Mouse (Mus musculus) layer of hippocampus, adult 9-10 months (tissue): ENCODE measurements around the gene Megf9.

Experiments
- DNase-seq: peaks from one replicate; pipeline ENCODE4 v3.0.0; 2022; ENCODE audit warnings: low spot score

Megf9 gene

DNA sequence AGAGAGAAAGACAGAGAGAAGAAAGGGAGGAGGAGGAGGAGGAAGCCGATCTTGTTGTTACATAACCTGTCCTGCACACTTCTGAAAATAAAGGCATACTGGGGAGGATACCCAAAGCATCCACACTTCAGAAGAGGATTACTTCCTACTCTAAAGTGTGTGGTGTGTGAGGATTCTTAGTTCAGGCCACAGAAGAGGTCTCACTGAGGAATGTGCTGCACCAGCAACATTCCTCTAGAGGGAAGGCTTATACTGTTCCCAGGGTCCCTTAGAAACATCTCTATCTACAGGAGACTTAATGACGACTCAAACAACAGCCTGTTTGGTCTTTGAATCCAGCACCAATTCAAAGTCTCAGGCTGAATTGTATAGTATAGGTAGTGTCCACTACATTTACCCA, 114.6 kb downstream of the Megf9 start:
- DNase-seq = no peak

GRCm38 (mm10) chr4:70412126-70412525, 122.7 kb downstream of the Megf9 start:
- no peak for DNase-seq

- peak; percentile 89 for DNase-seq
Measured at GRCm38 (mm10) chr4:70409994-70410721, 124.6 kb downstream of the Megf9 start, which contains the start of gene Cdk5rap2. Gene Cdk5rap2, minus strand, starts transcription at chr4:70410443.

DNA sequence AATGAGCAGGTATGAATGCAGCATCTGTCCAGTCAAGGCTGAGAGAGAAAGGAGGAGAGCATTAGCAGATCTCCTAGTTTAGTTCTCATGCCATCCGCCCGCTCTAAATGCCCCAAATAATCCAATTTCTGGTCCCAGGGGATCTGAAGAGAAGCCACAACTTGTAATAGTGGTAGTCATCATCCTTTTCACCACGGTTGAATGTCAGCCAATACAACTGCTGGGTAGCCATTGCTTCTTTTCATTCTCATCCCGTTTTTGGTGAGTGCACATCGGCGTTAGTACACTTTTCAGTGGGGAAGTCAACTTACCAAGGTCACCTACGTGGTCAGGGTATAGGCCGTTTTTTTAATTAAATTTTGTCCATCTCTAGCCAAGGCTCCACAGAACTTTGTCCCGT, 125.3 kb downstream of the Megf9 start:
- no peak for DNase-seq

DNA sequence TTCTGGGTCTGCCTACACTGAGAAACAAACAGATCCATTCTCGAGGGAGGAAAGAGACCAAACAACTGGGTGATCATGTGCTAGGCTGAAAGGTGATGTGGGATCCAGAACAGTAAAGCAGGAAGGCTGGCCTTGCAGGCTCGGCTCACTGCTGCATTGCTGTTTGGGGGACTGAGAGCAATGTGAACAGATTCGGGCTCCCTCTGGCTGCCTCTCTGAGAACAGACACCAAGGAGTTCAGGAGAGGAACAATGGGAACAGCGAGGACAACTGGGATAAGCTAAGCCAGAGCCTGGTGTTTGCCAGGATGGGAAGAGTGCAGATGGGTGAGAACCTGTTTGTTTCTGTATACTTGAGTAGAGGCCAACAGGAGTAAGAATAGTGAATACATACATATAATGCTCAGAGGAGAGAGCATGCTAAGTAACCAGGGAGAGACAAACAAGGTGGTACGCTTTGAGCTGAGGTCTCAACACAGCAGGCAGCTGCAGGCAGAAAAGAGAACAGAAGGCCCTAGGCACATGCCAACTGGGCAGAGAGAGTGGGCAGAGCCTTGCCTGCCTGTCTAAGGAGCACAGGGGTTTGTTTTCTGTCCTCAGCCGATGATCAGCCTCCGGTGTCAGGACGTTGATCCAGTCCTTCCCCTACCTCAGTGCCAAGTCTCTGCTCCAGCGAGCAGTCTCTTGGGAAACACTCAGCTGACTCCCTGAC, 132.5 kb downstream of the Megf9 start:
- DNase-seq = peak; percentile 68

DNA sequence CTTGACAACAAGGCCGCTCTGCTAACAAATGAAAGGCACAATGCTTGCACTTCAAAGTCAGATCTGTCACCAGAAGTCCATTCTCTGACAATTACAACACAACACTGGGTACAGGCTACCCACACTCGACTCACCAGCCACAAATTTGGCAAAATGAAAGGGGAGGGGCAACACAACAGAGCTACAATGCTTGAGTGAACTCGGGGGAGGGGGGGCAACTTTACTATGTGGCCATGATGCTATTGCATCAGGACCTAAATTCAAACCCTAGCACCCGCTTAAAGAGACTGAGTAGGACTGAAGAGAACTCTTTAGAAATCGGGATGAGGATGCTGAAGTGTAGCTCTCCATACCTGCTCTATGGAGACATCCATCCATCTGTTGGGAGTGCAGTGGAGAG, 135.3 kb downstream of the Megf9 start:
- DNase-seq = no peak

DNA sequence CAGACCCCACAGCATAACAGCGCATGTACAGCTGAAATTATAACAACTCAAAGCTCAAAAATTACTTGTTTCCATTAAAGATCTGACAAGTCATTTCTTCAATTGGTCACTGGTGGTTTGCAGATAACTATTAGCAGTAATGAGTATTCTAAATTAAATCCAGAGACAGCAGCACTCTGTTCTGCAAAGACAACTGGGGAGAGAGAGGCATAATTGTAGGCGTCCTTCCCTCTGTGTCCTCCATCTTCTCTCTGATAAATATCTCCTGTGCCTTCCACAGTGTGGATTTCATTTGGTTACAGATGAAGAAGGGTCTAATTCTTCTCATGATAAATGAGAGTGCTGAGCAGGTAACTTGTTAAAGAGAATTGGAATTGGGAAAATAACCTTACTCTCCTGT, 135.7 kb downstream of the Megf9 start:
- no peak for DNase-seq

DNA sequence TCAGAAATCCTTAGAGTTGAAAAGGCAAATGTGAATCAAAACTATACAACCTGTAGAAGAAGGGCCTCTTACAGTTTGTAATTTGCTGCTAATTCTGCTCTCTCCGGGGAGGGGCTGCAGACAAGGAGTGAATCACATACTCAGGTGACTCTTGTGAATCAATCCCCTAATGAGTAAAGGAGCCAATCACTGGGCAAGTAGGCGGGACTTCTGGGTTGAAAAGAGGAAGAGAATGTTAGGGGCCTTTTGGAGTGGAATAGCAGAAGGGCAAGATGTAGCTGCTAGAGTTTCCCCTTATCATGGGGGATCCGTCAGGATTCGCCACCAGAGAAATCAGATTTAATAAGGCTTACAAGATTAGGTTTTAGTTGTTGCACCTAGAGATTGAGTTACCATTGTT, 136.7 kb downstream of the Megf9 start:
- DNase-seq = no peak

DNA sequence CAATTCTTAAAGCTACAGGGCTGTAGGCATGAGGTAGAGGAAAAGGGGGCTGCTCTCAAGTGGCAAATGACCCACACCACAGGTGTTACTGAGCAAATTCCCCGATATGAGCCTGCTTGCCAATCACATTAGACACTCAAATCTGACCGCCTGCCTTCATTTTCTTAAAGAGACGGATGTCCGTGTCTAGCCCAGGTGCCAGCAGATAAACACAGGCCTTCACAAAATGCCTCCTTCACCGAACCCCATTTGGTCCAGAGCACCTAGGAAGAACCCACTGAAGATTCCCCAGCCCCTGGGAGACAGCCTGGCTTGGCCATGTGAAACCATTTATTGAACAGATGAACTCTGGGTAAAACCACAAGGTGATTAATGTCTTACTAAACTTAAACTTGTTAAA, 138.1 kb downstream of the Megf9 start:
- DNase-seq = no peak

DNA sequence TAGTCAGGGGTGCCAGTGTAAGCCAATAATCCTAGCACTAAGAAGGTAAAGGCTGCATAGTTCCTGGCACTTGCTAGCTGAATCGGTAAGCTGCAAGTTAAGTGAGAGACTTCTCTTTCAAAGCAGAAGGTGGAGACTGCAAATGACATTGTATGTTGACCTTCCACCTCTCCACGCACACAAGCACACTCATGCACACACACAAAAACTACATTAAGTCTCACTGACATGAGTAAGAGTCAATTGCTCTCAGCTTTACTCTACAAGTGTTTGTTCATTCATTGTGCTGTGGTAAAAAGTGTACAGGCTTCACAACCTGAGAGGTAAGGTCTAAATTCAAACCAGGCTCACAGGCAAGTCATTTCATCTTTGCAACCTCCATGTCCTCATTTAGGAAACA, 140.1 kb downstream of the Megf9 start:
- no peak for DNase-seq

- DNase-seq = no peak
Measured at GRCm38 (mm10) chr4:70391760-70392372, 142.9 kb downstream of the Megf9 start.

DNA sequence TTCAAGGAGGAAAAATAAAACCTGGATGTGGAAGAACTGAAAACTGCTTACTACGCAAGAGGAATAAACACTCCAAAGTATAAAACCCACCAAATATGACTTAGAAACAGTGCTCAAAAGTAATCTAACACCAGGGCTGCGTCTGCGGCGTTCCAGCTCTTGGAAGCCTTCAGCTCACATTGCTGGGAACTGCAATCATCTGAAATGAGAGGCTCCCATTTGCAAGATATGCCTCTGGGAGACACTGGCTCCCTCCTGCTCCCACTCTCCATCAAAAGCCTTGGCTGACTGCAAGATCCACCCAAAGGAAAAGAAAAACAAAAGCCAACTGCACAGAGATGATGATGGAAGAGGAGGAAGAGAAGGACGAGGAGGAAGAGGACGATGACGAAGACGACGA, 143.7 kb downstream of the Megf9 start:
- no peak for DNase-seq

DNA sequence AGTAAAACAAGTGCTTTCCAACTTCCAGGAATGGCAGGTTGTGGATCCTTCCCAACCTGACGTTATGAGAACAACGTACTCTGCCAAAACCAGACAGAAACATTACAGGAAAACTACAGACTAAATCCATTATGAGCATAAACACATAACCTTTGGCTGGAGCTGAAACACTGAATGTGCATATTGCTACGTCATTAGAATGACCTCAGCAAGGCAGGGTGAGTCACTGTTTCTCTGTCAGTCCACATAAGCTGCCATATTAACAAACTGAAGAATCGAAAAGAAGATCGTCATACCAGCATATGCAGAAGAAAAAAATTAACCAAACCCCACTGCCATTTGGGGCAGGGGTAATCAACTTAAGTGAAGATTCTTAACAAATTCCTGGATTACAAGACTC, 148.6 kb downstream of the Megf9 start:
- DNase-seq = no peak

GRCm38 (mm10) chr4:70377359-70377758, 157.4 kb downstream of the Megf9 start:
- no peak for DNase-seq
